Mouse (Mus musculus): ENCODE results near the gene Per1. TPM values are rescaled to one million over a fixed set of nuclear protein-coding genes. Genes with fewer than 3 reads are reported as not detected.

The Per1 gene
- polyA plus RNA-seq, 1 experiment from 2014 or later, result 9.1 TPM

DNA sequence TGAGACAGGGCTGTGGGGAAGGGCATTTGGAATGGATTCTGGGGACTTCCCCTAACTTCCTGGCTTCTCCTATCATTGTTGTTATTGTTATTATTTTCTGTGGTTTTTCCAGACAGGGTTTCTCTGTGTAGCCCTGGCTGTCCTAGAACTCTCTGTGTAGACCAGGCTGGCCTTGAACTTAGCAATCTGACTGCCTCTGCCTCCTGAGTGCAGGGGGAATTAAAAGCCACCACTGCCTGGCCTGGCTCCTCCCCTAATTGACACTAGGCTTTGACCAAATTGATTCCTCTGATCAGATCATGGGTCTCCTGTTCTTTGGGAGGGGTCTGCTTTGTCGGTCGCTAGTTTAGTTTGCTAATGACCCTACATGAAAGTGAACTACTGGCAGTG lies 31.7 kb downstream of the Per1 start:
- H3K4me2 ChIP-seq (ENCODE audit: low read depth, severe bottlenecking), result peak overlapping the region; percentile 93; the same call in 1 of the 2 replicates
- DNase-seq (ENCODE audit: low spot score) (no peak), ATAC-seq (ENCODE audit: insufficient number of reproducible peaks, low FRiP score, low TSS enrichment, low read depth) (no peak)
- 0 out of 2 replicates have a peak, but pooled peaks cover 3% of the 10 kb centered on the region for H3K27me3 ChIP-seq (ENCODE audit: control insufficient read depth, insufficient read depth, low read length)
- WGBS, result 25% methylated on average over 2 of the region's 2 CpGs
- H3K27ac ChIP-seq (replicated peaks; ENCODE audit: low read depth, low read length), result no peak overlapping the region
- no peak overlapping the region for H3K4me3 ChIP-seq (ENCODE audit: low read depth, low read length)
- H3K36me3 ChIP-seq (ENCODE audit: control insufficient read depth, insufficient read depth, low read length), result no peaks in the 10 kb centered on the region
- H3K4me1 ChIP-seq (ENCODE audit: control insufficient read depth, insufficient read depth, low read length), result peaks cover 9% of the 10 kb centered on the region
- H3K9ac ChIP-seq (ENCODE audit: low read length), result no peak overlapping the region
- no peaks in the 10 kb centered on the region for H3K9me3 ChIP-seq (ENCODE audit: control insufficient read depth, low read length)

GRCm38 (mm10) chr11:69128426-69129122 lies 33.6 kb downstream of the Per1 start:
- Histone ChIP-seq H3K4me3 (ENCODE audit: low read depth, low read length) (no peak overlapping the region), H3K36me3 (ENCODE audit: control insufficient read depth, insufficient read depth, low read length) (no peaks in the 10 kb centered on the region), H3K9ac (ENCODE audit: low read length) (no peak overlapping the region), H3K27ac (replicated peaks; ENCODE audit: low read depth, low read length) (no peak overlapping the region), H3K27me3 (ENCODE audit: control insufficient read depth, insufficient read depth, low read length) (0 out of 2 replicates have a peak, but pooled peaks cover 3% of the 10 kb centered on the region), H3K4me1 (ENCODE audit: control insufficient read depth, insufficient read depth, low read length) (peaks cover 7% of the 10 kb centered on the region), H3K4me2 (ENCODE audit: low read depth, severe bottlenecking) (no peak overlapping the region), H3K9me3 (ENCODE audit: control insufficient read depth, low read length) (no peaks in the 10 kb centered on the region)
- DNase-seq (ENCODE audit: low spot score) (no peak), ATAC-seq (ENCODE audit: insufficient number of reproducible peaks, low FRiP score, low TSS enrichment, low read depth) (no peak)
- WGBS, result 74% methylated on average over 8 of the region's 8 CpGs

DNA sequence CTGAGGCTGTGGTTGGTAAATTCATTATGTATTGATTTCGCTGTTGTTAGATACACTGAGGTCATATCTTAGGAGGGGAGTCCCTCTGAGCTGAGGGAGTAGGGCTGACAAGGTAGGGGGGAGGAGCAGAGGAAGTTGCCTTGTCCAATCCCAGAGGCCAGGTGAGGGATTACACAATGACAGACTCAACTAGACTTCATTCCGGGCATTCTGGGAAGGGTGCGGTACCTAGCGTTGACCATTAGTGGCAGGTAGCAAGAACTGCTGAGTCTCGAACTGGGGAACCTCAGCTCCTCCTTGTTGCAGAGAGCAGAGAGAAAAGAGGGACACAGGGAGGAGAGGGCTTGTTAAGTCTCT lies 38.5 kb downstream of the Per1 start:
- Histone ChIP-seq H3K27me3 (ENCODE audit: control insufficient read depth, insufficient read depth, low read length) (no peaks in the 10 kb centered on the region), H3K4me1 (ENCODE audit: control insufficient read depth, insufficient read depth, low read length) (0 out of 2 replicates have a peak, but pooled peaks cover 5% of the 10 kb centered on the region), H3K27ac (replicated peaks; ENCODE audit: low read depth, low read length) (no peak overlapping the region), H3K4me3 (ENCODE audit: low read depth, low read length) (peak overlapping the region; percentile 33), H3K4me2 (ENCODE audit: low read depth, severe bottlenecking) (peak overlapping the region; percentile 71), H3K9ac (ENCODE audit: low read length) (no peak overlapping the region), H3K9me3 (ENCODE audit: control insufficient read depth, low read length) (no peaks in the 10 kb centered on the region), H3K36me3 (ENCODE audit: control insufficient read depth, insufficient read depth, low read length) (no peaks in the 10 kb centered on the region)
- 23% methylated on average over 5 of the region's 5 CpGs for WGBS
- DNase-seq (ENCODE audit: low spot score), result peak; percentile 66
- ATAC-seq (ENCODE audit: insufficient number of reproducible peaks, low FRiP score, low TSS enrichment, low read depth), result no peak

DNA sequence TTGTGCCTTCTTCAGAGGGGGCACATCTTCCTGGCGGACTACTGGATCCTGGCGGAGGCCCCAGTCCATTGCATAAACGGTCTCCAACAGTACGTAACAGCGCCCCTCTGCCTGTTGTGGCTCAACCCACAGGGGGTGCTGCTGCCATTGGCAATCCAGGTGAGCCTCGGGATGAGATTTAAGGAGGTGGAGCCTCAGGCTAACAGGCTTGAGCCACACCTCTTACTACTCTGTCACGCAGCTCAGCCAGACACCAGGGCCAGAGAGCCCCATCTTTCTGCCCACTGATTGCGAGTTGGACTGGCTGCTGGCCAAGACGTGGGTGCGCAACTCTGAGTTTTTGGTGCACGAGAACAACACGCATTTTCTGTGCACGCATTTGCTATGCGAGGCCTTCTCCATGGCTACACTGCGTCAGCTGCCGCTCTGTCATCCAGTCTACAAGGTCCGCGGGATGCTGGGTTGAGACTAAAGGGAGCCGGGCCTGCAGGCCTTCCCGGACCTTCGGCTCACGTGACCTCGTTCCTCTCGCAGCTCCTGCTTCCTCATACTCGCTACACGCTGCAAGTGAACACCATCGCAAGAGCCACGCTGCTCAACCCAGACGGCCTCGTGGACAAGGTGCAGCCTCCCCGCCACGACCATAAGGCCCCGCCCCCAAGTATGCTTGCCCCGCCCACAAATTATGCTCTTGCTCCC lies 39.1 kb downstream of the Per1 start:
- Histone ChIP-seq H3K36me3 (ENCODE audit: control insufficient read depth, insufficient read depth, low read length) (no peaks in the 10 kb centered on the region), H3K4me1 (ENCODE audit: control insufficient read depth, insufficient read depth, low read length) (0 out of 2 replicates have a peak, but pooled peaks cover 5% of the 10 kb centered on the region), H3K9me3 (ENCODE audit: control insufficient read depth, low read length) (no peaks in the 10 kb centered on the region), H3K4me3 (ENCODE audit: low read depth, low read length) (peak overlapping the region; percentile 33), H3K4me2 (ENCODE audit: low read depth, severe bottlenecking) (peak overlapping the region; percentile 71), H3K27ac (replicated peaks; ENCODE audit: low read depth, low read length) (no peak overlapping the region), H3K9ac (ENCODE audit: low read length) (peak overlapping the region; percentile 41), H3K27me3 (ENCODE audit: control insufficient read depth, insufficient read depth, low read length) (no peaks in the 10 kb centered on the region)
- 2% methylated on average over 34 of the region's 34 CpGs for WGBS
- peak; percentile 60 for ATAC-seq (ENCODE audit: insufficient number of reproducible peaks, low FRiP score, low TSS enrichment, low read depth)
- DNase-seq (ENCODE audit: low spot score), result peak; percentile 66

GRCm38 (mm10) chr11:69134622-69134968 lies 39.6 kb downstream of the Per1 start:
- H3K9ac ChIP-seq (ENCODE audit: low read length), result peak overlapping the region; percentile 41; the same call in 1 of the 2 replicates
- H3K4me1 ChIP-seq (ENCODE audit: control insufficient read depth, insufficient read depth, low read length), result 0 out of 2 replicates have a peak, but pooled peaks cover 5% of the 10 kb centered on the region
- H3K27ac ChIP-seq (replicated peaks; ENCODE audit: low read depth, low read length), result no peak overlapping the region
- ATAC-seq (ENCODE audit: insufficient number of reproducible peaks, low FRiP score, low TSS enrichment, low read depth), result no peak
- H3K27me3 ChIP-seq (ENCODE audit: control insufficient read depth, insufficient read depth, low read length), result no peaks in the 10 kb centered on the region
- no peaks in the 10 kb centered on the region for H3K36me3 ChIP-seq (ENCODE audit: control insufficient read depth, insufficient read depth, low read length)
- H3K4me2 ChIP-seq (ENCODE audit: low read depth, severe bottlenecking), result peak overlapping the region; percentile 71
- peak overlapping the region; percentile 33 for H3K4me3 ChIP-seq (ENCODE audit: low read depth, low read length)
- no peaks in the 10 kb centered on the region for H3K9me3 ChIP-seq (ENCODE audit: control insufficient read depth, low read length)
- WGBS, result 23% methylated on average over 8 of the region's 8 CpGs
- no peak for DNase-seq (ENCODE audit: low spot score)

- Histone ChIP-seq H3K4me3 (ENCODE audit: low read depth, low read length) (no peak overlapping the region), H3K4me2 (ENCODE audit: low read depth, severe bottlenecking) (no peak overlapping the region), H3K36me3 (ENCODE audit: control insufficient read depth, insufficient read depth, low read length) (no peaks in the 10 kb centered on the region), H3K9ac (ENCODE audit: low read length) (no peak overlapping the region), H3K27ac (replicated peaks; ENCODE audit: low read depth, low read length) (no peak overlapping the region), H3K27me3 (ENCODE audit: control insufficient read depth, insufficient read depth, low read length) (no peaks in the 10 kb centered on the region), H3K9me3 (ENCODE audit: control insufficient read depth, low read length) (no peaks in the 10 kb centered on the region), H3K4me1 (ENCODE audit: control insufficient read depth, insufficient read depth, low read length) (0 out of 2 replicates have a peak, but pooled peaks cover 5% of the 10 kb centered on the region)
- WGBS, result 92% methylated on average over 6 of the region's 6 CpGs
- no peak for DNase-seq (ENCODE audit: low spot score)
- ATAC-seq (ENCODE audit: insufficient number of reproducible peaks, low FRiP score, low TSS enrichment, low read depth), result no peak
These were observed 40.3 kb downstream of the Per1 start for GRCm38 (mm10) chr11:69135361-69135760.

DNA sequence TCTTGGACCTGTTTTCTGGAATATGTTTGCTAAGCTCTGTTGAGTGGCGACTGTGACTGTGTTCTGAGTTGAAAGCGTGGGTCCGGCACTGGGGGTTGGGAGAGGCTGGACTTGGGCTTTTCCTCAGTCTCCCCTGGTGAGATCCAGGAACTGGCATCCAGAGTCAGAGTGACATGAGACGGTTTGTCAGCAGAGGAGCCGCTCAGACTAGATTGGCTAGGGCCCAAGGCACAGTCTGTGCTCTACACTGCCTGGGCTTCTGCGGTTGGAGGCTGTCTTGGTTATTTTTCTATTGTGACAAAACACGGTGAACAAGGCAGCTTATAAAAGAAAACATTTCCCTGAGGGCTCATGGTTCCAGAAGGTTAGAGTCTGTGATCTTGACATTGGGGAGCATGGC lies 52.5 kb downstream of the Per1 start:
- H3K4me3 ChIP-seq (ENCODE audit: low read depth, low read length), result no peak overlapping the region
- no peaks in the 10 kb centered on the region for H3K27me3 ChIP-seq (ENCODE audit: control insufficient read depth, insufficient read depth, low read length)
- H3K4me2 ChIP-seq (ENCODE audit: low read depth, severe bottlenecking), result no peak overlapping the region
- no peak overlapping the region for H3K27ac ChIP-seq (replicated peaks; ENCODE audit: low read depth, low read length)
- no peaks in the 10 kb centered on the region for H3K36me3 ChIP-seq (ENCODE audit: control insufficient read depth, insufficient read depth, low read length)
- no peaks in the 10 kb centered on the region for H3K9me3 ChIP-seq (ENCODE audit: control insufficient read depth, low read length)
- 86% methylated on average over 7 of the region's 7 CpGs for WGBS
- ATAC-seq (ENCODE audit: insufficient number of reproducible peaks, low FRiP score, low TSS enrichment, low read depth), result no peak
- H3K9ac ChIP-seq (ENCODE audit: low read length), result no peak overlapping the region
- H3K4me1 ChIP-seq (ENCODE audit: control insufficient read depth, insufficient read depth, low read length), result no peaks in the 10 kb centered on the region
- DNase-seq (ENCODE audit: low spot score), result no peak

DNA sequence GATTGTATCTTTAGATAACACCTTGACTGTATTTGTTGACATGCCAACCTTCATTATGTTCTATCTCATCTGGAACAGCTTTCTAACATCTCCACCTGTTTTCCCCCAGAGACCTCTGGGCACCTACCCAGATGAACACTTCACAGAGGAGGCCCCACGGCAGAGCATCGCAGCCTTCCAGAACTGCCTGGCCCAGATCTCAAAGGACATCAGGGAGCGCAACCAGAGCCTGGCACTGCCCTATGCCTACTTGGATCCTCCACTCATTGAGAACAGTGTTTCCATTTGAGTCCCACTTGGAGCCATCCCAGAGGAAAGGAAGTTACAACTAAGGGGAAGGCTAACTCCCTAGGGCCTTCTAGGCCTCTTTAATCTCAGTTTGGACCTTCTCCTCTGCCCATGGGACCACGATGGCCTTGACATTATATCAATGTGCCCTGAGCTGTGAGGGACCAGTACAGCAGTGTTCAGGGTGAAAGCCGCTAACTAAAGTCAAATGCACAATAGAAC lies 53.5 kb downstream of the Per1 start:
- H3K4me2 ChIP-seq (ENCODE audit: low read depth, severe bottlenecking), result no peak overlapping the region
- no peak overlapping the region for H3K27ac ChIP-seq (replicated peaks; ENCODE audit: low read depth, low read length)
- ATAC-seq (ENCODE audit: insufficient number of reproducible peaks, low FRiP score, low TSS enrichment, low read depth) (no peak), DNase-seq (ENCODE audit: low spot score) (no peak)
- no peak overlapping the region for H3K4me3 ChIP-seq (ENCODE audit: low read depth, low read length)
- no peaks in the 10 kb centered on the region for H3K4me1 ChIP-seq (ENCODE audit: control insufficient read depth, insufficient read depth, low read length)
- H3K9me3 ChIP-seq (ENCODE audit: control insufficient read depth, low read length), result no peaks in the 10 kb centered on the region
- H3K9ac ChIP-seq (ENCODE audit: low read length), result no peak overlapping the region
- WGBS, result 93% methylated on average over 5 of the region's 5 CpGs
- H3K27me3 ChIP-seq (ENCODE audit: control insufficient read depth, insufficient read depth, low read length), result no peaks in the 10 kb centered on the region
- no peaks in the 10 kb centered on the region for H3K36me3 ChIP-seq (ENCODE audit: control insufficient read depth, insufficient read depth, low read length)
